Mouse (Mus musculus) MEL (cell line): ENCODE data around the gene Usp18.

ENCODE experiments used
- CTCF ChIP-seq, 3 experiments: IDR thresholded peaks in 2 of 3; conservative IDR thresholded peaks in 1 of 3; 2 replicates each; pipeline ENCODE4 v1.5.1; 2011 to 2012; ENCODE audit warnings: low read length in 3 of 3, low read depth in 2 of 3, mild to moderate bottlenecking in 2 of 3, improper control_type of control experiment in 1 of 3, inconsistent platforms in 1 of 3, mixed read lengths in 1 of 3, moderate library complexity in 1 of 3; ENCODE audit not compliant: control insufficient read depth in 1 of 3, insufficient read depth in 1 of 3, poor library complexity in 1 of 3, severe bottlenecking in 1 of 3
- E2F4 ChIP-seq: IDR thresholded peaks from 2 replicates; pipeline ENCODE4 v1.6.1; 2011; ENCODE audit warnings: low read depth, low read length, improper control_type of control experiment, borderline replicate concordance
- GATA1 ChIP-seq: IDR thresholded peaks from 2 replicates; pipeline ENCODE4 v1.6.1; 2011; ENCODE audit warnings: low read depth, low read length, improper control_type of control experiment
- MAX ChIP-seq: IDR thresholded peaks from 2 replicates; pipeline ENCODE4 v1.6.1; 2011; ENCODE audit warnings: low read length, improper control_type of control experiment
- MEF2A ChIP-seq: IDR thresholded peaks from 2 replicates; pipeline ENCODE4 v1.6.1; 2014; ENCODE audit warnings: low read depth, mild to moderate bottlenecking, inconsistent platforms, low read length, improper control_type of control experiment; ENCODE audit not compliant: poor library complexity, insufficient replicate concordance, severe bottlenecking; ENCODE audit errors: extremely low read depth
- NELFE ChIP-seq: IDR thresholded peaks from 2 replicates; pipeline ENCODE4 v1.6.1; 2011; ENCODE audit warnings: low read depth, low read length, improper control_type of control experiment
- POLR2A ChIP-seq, 2 experiments: IDR thresholded peaks; 2 replicates each; pipeline ENCODE4 v1.6.1; 2011 to 2012; ENCODE audit warnings: low read length in 2 of 2, mild to moderate bottlenecking in 2 of 2, control low read depth in 1 of 2, improper control_type of control experiment in 1 of 2, low read depth in 1 of 2, moderate library complexity in 1 of 2; ENCODE audit not compliant: control insufficient read depth in 1 of 2, insufficient read depth in 1 of 2, poor library complexity in 1 of 2
- POLR2AphosphoS2 ChIP-seq: IDR thresholded peaks from 2 replicates; pipeline ENCODE4 v1.6.1; 2011; ENCODE audit warnings: low read length, improper control_type of control experiment
- POLR2AphosphoS5 ChIP-seq: IDR thresholded peaks from 2 replicates; pipeline ENCODE4 v1.6.1; 2012; ENCODE audit warnings: low read depth, borderline replicate concordance, mild to moderate bottlenecking, inconsistent platforms, low read length, moderate library complexity, mixed read lengths
- RAD21 ChIP-seq: IDR thresholded peaks from 2 replicates; pipeline ENCODE4 v1.6.1; 2011; ENCODE audit warnings: mild to moderate bottlenecking, low read depth, low read length, improper control_type of control experiment
- RCOR1 ChIP-seq: IDR thresholded peaks from 2 replicates; pipeline ENCODE4 v1.6.1; 2012; ENCODE audit warnings: low read depth, mild to moderate bottlenecking, inconsistent platforms, low read length, improper control_type of control experiment
- SIN3A ChIP-seq: IDR thresholded peaks from 2 replicates; pipeline ENCODE4 v1.6.1; 2012; ENCODE audit warnings: low read length, improper control_type of control experiment, inconsistent platforms
- USF2 ChIP-seq, 2 experiments: IDR thresholded peaks; 2 replicates each; pipeline ENCODE4 v1.6.1; 2011 to 2012; ENCODE audit warnings: improper control_type of control experiment in 2 of 2, low read length in 2 of 2, borderline replicate concordance in 1 of 2, inconsistent platforms in 1 of 2, low read depth in 1 of 2, mild to moderate bottlenecking in 1 of 2; ENCODE audit not compliant: insufficient read depth in 1 of 2

DNA sequence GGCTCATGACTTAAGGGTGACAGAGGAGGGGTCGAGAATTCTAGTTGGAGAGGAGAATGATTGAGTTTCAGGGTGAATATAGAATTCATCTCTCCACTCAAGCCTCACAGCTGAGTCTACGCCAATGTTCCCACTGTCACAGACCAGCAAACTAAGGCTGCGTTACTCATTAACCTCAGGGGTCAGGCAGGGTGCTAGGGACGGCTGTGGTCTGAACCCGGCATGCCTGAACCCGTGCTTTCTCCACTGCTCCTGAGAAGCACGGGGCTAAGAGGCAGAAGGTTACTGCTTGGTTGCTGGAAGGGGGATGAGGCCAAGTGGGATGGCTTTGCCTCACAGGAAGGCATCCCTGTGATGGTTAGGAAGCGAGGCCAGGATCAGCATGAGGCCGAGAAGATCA lies 54.8 kb downstream of the Usp18 start:
- TF ChIP-seq POLR2AphosphoS5 (no peak), NELFE (no peak), MEF2A (no peak), MAX (no peak), GATA1 (no peak), RAD21 (no peak), CTCF (IDR thresholded peaks at IDR 0.05 in 2 of 3, conservative IDR thresholded peaks at IDR 0.05 in 1 of 3; ENCODE audit: control insufficient read depth in 1 of 3, insufficient read depth in 1 of 3, low read depth in 2 of 3, low read length in 3 of 3, poor library complexity in 1 of 3, severe bottlenecking in 1 of 3) (no peak), POLR2A (IDR thresholded peaks at IDR 0.05; ENCODE audit: control insufficient read depth in 1 of 2, insufficient read depth in 1 of 2, low read depth in 1 of 2, low read length in 2 of 2, poor library complexity in 1 of 2) (no peak), RCOR1 (no peak), POLR2AphosphoS2 (no peak), E2F4 (no peak), USF2 (IDR thresholded peaks at IDR 0.05; ENCODE audit: borderline replicate concordance in 1 of 2, insufficient read depth in 1 of 2, low read depth in 1 of 2, low read length in 2 of 2) (no peak), SIN3A (no peak)
